Mouse (Mus musculus) kidney, embryonic 14.5 days (tissue): ENCODE results near the gene Zfp366. TPM values are rescaled to one million over a fixed set of nuclear protein-coding genes. Genes with fewer than 3 reads are reported as not detected.

Source experiments
- ATAC-seq: fragments of 200-750 bp; cut with Nextera tagmentation; 2 replicates; pipeline ENCODE4 v1.8.0; 2017; ENCODE audit warnings: moderate number of reproducible peaks, mild to moderate bottlenecking, moderate TSS enrichment, moderate library complexity; ENCODE audit not compliant: low FRiP score, low TSS enrichment
- H3K27ac ChIP-seq: fragments of 300-500 bp; sonication (generic); 2 replicates; pipeline ENCODE4 v1.5.1; 2014; ENCODE audit warnings: low read depth, mild to moderate bottlenecking, low read length, moderate library complexity, mixed read lengths
- H3K27me3 ChIP-seq: fragments of 300-500 bp; sonication (generic); 2 replicates; pipeline ENCODE4 v1.6.1; 2014; ENCODE audit warnings: mild to moderate bottlenecking, low read length; ENCODE audit not compliant: control insufficient read depth, insufficient read depth
- H3K36me3 ChIP-seq: fragments of 300-500 bp; sonication (generic); 2 replicates; pipeline ENCODE4 v1.6.1; 2014; ENCODE audit warnings: low read length, mixed read lengths; ENCODE audit not compliant: control insufficient read depth, insufficient read depth
- H3K4me1 ChIP-seq: fragments of 300-500 bp; sonication (generic); 2 replicates; pipeline ENCODE4 v1.6.1; 2014; ENCODE audit warnings: low read length, mixed read lengths; ENCODE audit not compliant: control insufficient read depth, insufficient read depth
- H3K4me2 ChIP-seq: fragments of 300-500 bp; sonication (generic); replicated peaks from 2 replicates; pipeline ENCODE4 v1.6.1; 2014; ENCODE audit warnings: low read depth, mild to moderate bottlenecking, low read length
- H3K4me3 ChIP-seq: fragments of 300-500 bp; sonication (generic); 2 replicates; pipeline ENCODE4 v1.5.1; 2014; ENCODE audit warnings: mild to moderate bottlenecking, low read length
- H3K9ac ChIP-seq: fragments of 300-500 bp; sonication (generic); 2 replicates; pipeline ENCODE4 v1.6.1; 2014; ENCODE audit warnings: low read depth, mild to moderate bottlenecking, low read length, moderate library complexity
- H3K9me3 ChIP-seq: fragments of 300-500 bp; sonication (generic); 2 replicates; pipeline ENCODE4 v1.6.1; 2016; ENCODE audit warnings: low read length; ENCODE audit not compliant: control insufficient read depth
- WGBS: fragments of 180-500 bp; shearing (Covaris S2); extraction: QIAGEN DNeasy Blood & Tissue Kit; methylation state at CpG from one replicate; pipeline ENCODE4 v1.1.7; 2014; 5-methylcytosine and 5-hydroxymethylcytosine counted together
- polyA plus RNA-seq: library from polyadenylated mRNA; unstranded; fragments of >200 nt; fragmentation: Nextera tagmentation; extraction: Ambion mirVana; gene quantifications from 2 replicates; pipeline ENCODE4 v1.2.1, GENCODE M21; 2014

Gene Zfp366
- polyA plus RNA-seq, 1 experiment from 2014 or later: 1.6 TPM

- Histone ChIP-seq H3K4me3 (no peak overlapping the region), H3K36me3 (no peaks in the 10 kb centered on the region), H3K9ac (no peak overlapping the region), H3K9me3 (no peaks in the 10 kb centered on the region), H3K4me1 (0 out of 2 replicates have a peak, but pooled peaks cover 5% of the 10 kb centered on the region), H3K27ac (no peak overlapping the region), H3K4me2 (no peak overlapping the region), H3K27me3 (no peaks in the 10 kb centered on the region)
- ATAC-seq: no peak
- WGBS: 91% methylated on average over 4 of the region's 4 CpGs
Observed at GRCm38 (mm10) chr13:99287207-99287606, 102.6 kb downstream of the Zfp366 start.

GRCm38 (mm10) chr13:99287786-99288185, 103.2 kb downstream of the Zfp366 start:
- Histone ChIP-seq H3K4me2 (no peak overlapping the region), H3K27me3 (no peaks in the 10 kb centered on the region), H3K9me3 (no peaks in the 10 kb centered on the region), H3K27ac (no peak overlapping the region), H3K36me3 (no peaks in the 10 kb centered on the region), H3K4me3 (no peak overlapping the region), H3K4me1 (0 out of 2 replicates have a peak, but pooled peaks cover 5% of the 10 kb centered on the region), H3K9ac (no peak overlapping the region)
- no peak for ATAC-seq
- 88% methylated on average over 9 of the region's 9 CpGs for WGBS

DNA sequence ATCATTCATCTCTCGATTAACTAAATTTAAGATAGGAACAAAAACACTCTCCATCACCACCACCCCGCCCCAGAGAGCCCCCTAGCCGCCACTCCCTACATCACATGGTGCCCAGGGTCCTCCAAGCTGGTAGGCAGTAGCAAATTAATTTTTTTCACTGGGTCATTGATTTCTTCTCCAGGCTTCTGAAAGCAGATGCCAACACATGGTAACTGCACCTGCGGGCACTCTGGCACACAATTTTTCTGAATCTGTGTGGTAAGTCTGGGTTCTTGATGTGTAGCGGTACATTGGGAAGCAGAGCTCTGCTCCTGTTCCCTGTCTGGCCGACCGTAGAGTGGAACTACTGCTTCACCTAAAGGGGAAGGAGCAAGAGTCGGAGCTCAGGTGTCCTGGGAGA, 106.1 kb downstream of the Zfp366 start:
- no peak overlapping the region for H3K9ac ChIP-seq
- H3K4me1 ChIP-seq: no peaks in the 10 kb centered on the region
- H3K27ac ChIP-seq: no peak overlapping the region
- H3K27me3 ChIP-seq: no peaks in the 10 kb centered on the region
- H3K36me3 ChIP-seq: no peaks in the 10 kb centered on the region
- 91% methylated on average over 8 of the region's 8 CpGs for WGBS
- no peaks in the 10 kb centered on the region; the same call in 1 of the 2 replicates for H3K9me3 ChIP-seq
- no peak for ATAC-seq
- H3K4me3 ChIP-seq: no peak overlapping the region
- H3K4me2 ChIP-seq: no peak overlapping the region

DNA sequence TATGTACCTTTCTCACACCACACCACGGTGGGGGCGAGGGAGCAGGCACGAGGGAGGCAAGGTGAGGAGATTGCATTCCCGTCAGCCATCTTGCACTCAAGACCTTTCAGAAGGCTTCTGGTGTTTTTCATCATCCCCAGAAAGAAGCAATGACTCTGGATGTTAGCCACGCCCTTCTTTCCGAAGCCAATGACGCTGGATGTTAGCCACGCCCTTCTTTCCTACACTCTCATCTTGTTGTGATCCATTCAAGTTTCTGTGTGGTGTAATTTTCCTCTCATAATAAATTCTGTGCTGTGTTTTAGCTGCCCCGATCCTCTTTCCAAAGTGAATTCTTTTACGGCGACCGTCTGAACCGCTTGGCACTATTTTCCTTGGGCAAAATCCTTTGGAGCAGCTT, 109.6 kb downstream of the Zfp366 start:
- ATAC-seq: no peak
- Histone ChIP-seq H3K4me1 (no peaks in the 10 kb centered on the region), H3K27ac (no peak overlapping the region), H3K9ac (no peak overlapping the region), H3K27me3 (no peaks in the 10 kb centered on the region), H3K9me3 (no peaks in the 10 kb centered on the region; the same call in 1 of the 2 replicates), H3K4me3 (no peak overlapping the region), H3K36me3 (no peaks in the 10 kb centered on the region), H3K4me2 (no peak overlapping the region)
- 93% methylated on average over 13 of the region's 13 CpGs for WGBS

- H3K4me2 ChIP-seq: no peak overlapping the region
- H3K9me3 ChIP-seq: no peaks in the 10 kb centered on the region; the same call in 1 of the 2 replicates
- 87% methylated on average over 5 of the region's 5 CpGs for WGBS
- no peaks in the 10 kb centered on the region for H3K27me3 ChIP-seq
- no peak overlapping the region for H3K9ac ChIP-seq
- peaks cover 6% of the 10 kb centered on the region; the same call in 1 of the 2 replicates for H3K4me1 ChIP-seq
- H3K4me3 ChIP-seq: no peak overlapping the region
- no peak for ATAC-seq
- H3K27ac ChIP-seq: no peak overlapping the region
- H3K36me3 ChIP-seq: no peaks in the 10 kb centered on the region
Observed at GRCm38 (mm10) chr13:99299921-99300320, 115.3 kb downstream of the Zfp366 start.

Other genes with a start within 250 kb of the Zfp366 start
- not detected in 2 replicates for gene 1700024P04Rik, start 200.3 kb upstream of the Zfp366 start, polyA plus RNA-seq
- gene Ptcd2, start 159.9 kb downstream of the Zfp366 start, polyA plus RNA-seq: 57.5 and 59.1 TPM in 2 replicates
- 53.6 and 70.3 TPM in 2 replicates for gene Mrps27, start 160.0 kb downstream of the Zfp366 start, polyA plus RNA-seq